ENCODE assay signal across 11 mouse cellular contexts in the genomic region with DNA sequence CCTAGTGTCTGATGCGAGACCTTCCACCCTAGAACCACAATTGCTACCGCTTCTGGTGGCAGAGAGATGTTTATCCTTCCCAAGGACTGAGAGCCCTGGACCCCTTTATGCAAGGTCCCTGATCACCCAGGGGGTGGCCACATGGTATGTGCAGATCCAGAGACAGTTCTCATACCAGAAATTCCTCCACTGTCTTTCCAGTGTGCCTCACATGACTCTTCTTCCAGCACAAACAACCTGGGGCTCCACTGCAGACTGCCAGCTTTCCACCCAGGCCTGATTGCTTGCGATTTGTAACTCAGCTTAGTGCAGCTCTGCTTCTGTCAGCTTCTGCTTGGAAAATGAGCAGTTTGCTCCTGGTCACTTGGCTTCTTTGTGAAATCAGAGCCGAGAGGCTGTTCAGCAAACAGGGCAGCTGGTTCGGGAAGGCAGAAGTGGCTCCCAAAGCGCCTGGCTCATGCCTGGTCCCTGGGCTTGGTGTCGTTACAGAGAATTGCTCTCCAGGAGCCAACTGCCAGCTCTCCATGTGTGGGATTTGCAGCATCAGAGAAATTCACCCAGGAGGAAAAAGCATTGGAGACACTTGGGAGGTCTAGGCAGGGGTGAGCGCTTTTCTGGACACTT.
A peak's percentile ranks its signal among the peaks of the same experiment; 100 is the strongest.
DNase-seq lines count a peak whose midpoint lies in the region; ATAC-seq and TF ChIP-seq lines count a peak whose summit lies in the region.
"Had no signal": no experiment of that assay in that cellular context is flagged by ENCODE, and none has a peak within 500 bp of the region (broad histone marks: within the 10 kb centered on the region; RNA-seq: fewer than 3 reads in every experiment).

No protein-coding gene starts in this region.

- H3K27me3 ChIP-seq in heart, embryonic 12.5 days (replicated peaks) = no peaks in the 10 kb centered on the region
- no peaks in the 10 kb centered on the region for H3K27me3 ChIP-seq in lung, embryonic 16.5 days (ENCODE audit: control insufficient read depth, insufficient read depth, low read depth, low read length)
- no peaks in the 10 kb centered on the region for H3K27me3 ChIP-seq in embryonic facial prominence, embryonic 11.5 days (ENCODE audit: control insufficient read depth, insufficient read depth, low read length)
- H3K27me3 ChIP-seq in cerebellum, adult 2 months (ENCODE audit: control insufficient read depth, insufficient read depth, low read length) = no peaks in the 10 kb centered on the region
- H3K27me3 ChIP-seq: neural tube, embryonic 13.5 days had no signal

- no peak for ATAC-seq in heart, embryonic 12.5 days (ENCODE audit: insufficient number of reproducible peaks, low FRiP score)
- ATAC-seq in lung, embryonic 16.5 days (ENCODE audit: low read depth) = peak; percentile 45
- ATAC-seq in embryonic facial prominence, embryonic 11.5 days (replicated peaks; ENCODE audit: insufficient number of reproducible peaks, low FRiP score, low TSS enrichment, low read depth) = no peak
- no peak for ATAC-seq in activated CD4-positive, CD25-positive, alpha-beta regulatory T cell, adult 4 months

- no peaks in the 10 kb centered on the region for H3K9me3 ChIP-seq in heart, embryonic 12.5 days (replicated peaks)
- no peaks in the 10 kb centered on the region for H3K9me3 ChIP-seq in lung, embryonic 16.5 days (ENCODE audit: control insufficient read depth, low read length)
- no peaks in the 10 kb centered on the region for H3K9me3 ChIP-seq in embryonic facial prominence, embryonic 11.5 days (replicated peaks; ENCODE audit: control insufficient read depth, low read length)
- H3K9me3 ChIP-seq: neural tube, embryonic 13.5 days had no signal

- H3K36me3 ChIP-seq in heart, embryonic 12.5 days = no peaks in the 10 kb centered on the region
- no peaks in the 10 kb centered on the region for H3K36me3 ChIP-seq in lung, embryonic 16.5 days (ENCODE audit: control insufficient read depth, insufficient read depth, low read length)
- no peaks in the 10 kb centered on the region for H3K36me3 ChIP-seq in embryonic facial prominence, embryonic 11.5 days (replicated peaks; ENCODE audit: control insufficient read depth, insufficient read depth, low read depth, low read length)
- H3K36me3 ChIP-seq: neural tube, embryonic 13.5 days had no signal

- TF ChIP-seq CTCF in cerebellum, adult 2 months (IDR thresholded peaks at IDR 0.05; ENCODE audit: borderline replicate concordance, insufficient read depth, low read depth, low read length) = no peak

- no peak overlapping the region for H3K9ac ChIP-seq in heart, embryonic 12.5 days
- H3K9ac ChIP-seq in lung, embryonic 16.5 days (ENCODE audit: low read length) = no peak overlapping the region
- H3K9ac ChIP-seq in embryonic facial prominence, embryonic 11.5 days (replicated peaks; ENCODE audit: low read length) = no peak overlapping the region; the same call in 1 of the 2 replicates
- H3K9ac ChIP-seq: neural tube, embryonic 13.5 days had no signal

- H3K4me2 ChIP-seq in heart, embryonic 12.5 days = peak overlapping the region; percentile 31
- H3K4me2 ChIP-seq in lung, embryonic 16.5 days (ENCODE audit: low read depth, low read length) = 0 out of 2 replicates have a peak overlapping the region, but pooled peaks have one; percentile 10
- H3K4me2 ChIP-seq in embryonic facial prominence, embryonic 11.5 days (ENCODE audit: low read depth, low read length) = no peak overlapping the region
- H3K4me2 ChIP-seq: neural tube, embryonic 13.5 days had no signal

- no peak for DNase-seq in heart, postnatal 4 days
- DNase-seq in lung, adult 18-20 months = no peak
- DNase-seq in embryonic facial prominence, embryonic 11.5 days (ENCODE audit: low spot score) = peak; percentile 20
- peak; percentile 33 for DNase-seq in mesoderm, embryonic 11.5 days (ENCODE audit: low read depth, low spot score)
- no peak for DNase-seq in cerebellum, adult 2 months
- DNase-seq: right cerebral cortex, postnatal 25 days had no signal

- no peak for TF ChIP-seq POLR2A in cerebellum, adult 2 months (IDR thresholded peaks at IDR 0.05; ENCODE audit: borderline replicate concordance, insufficient read depth, low read length)

- peaks cover 20% of the 10 kb centered on the region for H3K4me1 ChIP-seq in heart, embryonic 12.5 days (replicated peaks)
- peaks cover 10% of the 10 kb centered on the region for H3K4me1 ChIP-seq in lung, embryonic 16.5 days (replicated peaks; ENCODE audit: control insufficient read depth, insufficient read depth, low read length)
- no peaks in the 10 kb centered on the region for H3K4me1 ChIP-seq in embryonic facial prominence, embryonic 11.5 days (ENCODE audit: control insufficient read depth, insufficient read depth, low read length)
- no peaks in the 10 kb centered on the region for H3K4me1 ChIP-seq in cerebellum, adult 2 months (ENCODE audit: control insufficient read depth, insufficient read depth, low read length)
- H3K4me1 ChIP-seq: megakaryocyte, embryonic 14.5 days; neural tube, embryonic 13.5 days had no signal

- no peak overlapping the region for H3K4me3 ChIP-seq in heart, embryonic 12.5 days
- no peak overlapping the region for H3K4me3 ChIP-seq in lung, embryonic 16.5 days (ENCODE audit: low read length)
- H3K4me3 ChIP-seq in embryonic facial prominence, embryonic 11.5 days (ENCODE audit: low read depth, low read length) = no peak overlapping the region
- no peak overlapping the region for H3K4me3 ChIP-seq in cerebellum, adult 2 months (replicated peaks; ENCODE audit: insufficient read depth, low read depth, low read length)
- H3K4me3 ChIP-seq: megakaryocyte, embryonic 14.5 days; neural tube, embryonic 13.5 days had no signal

- 0 out of 2 replicates have a peak overlapping the region, but pooled peaks have one; percentile 6 for H3K27ac ChIP-seq in heart, embryonic 12.5 days (ENCODE audit: poor library complexity, severe bottlenecking)
- peak overlapping the region; percentile 55; the same call in 1 of the 2 replicates for H3K27ac ChIP-seq in lung, embryonic 16.5 days (ENCODE audit: low read length)
- H3K27ac ChIP-seq in embryonic facial prominence, embryonic 11.5 days (replicated peaks; ENCODE audit: low read depth, low read length) = no peak overlapping the region
- no peak overlapping the region for H3K27ac ChIP-seq in cerebellum, adult 2 months (ENCODE audit: insufficient read depth, low read length)
- H3K27ac ChIP-seq: neural tube, embryonic 13.5 days had no signal

- 51% methylated on average over 8 of the region's 8 CpGs for WGBS in heart, embryonic 12.5 days
- WGBS in lung, embryonic 16.5 days = 29% methylated on average over 8 of the region's 8 CpGs
- WGBS in embryonic facial prominence, embryonic 11.5 days = 54% methylated on average over 8 of the region's 8 CpGs
- WGBS in cerebellum, adult 2 months = 26% methylated on average over 8 of the region's 8 CpGs

Comparison
In these comparisons a context has a peak if more than half of its experiments do, and no peak if none do; other contexts are left out.
1. H3K27ac ChIP-seq: peak in heart, embryonic 12.5 days (single experiment) and lung, embryonic 16.5 days (single experiment); none in embryonic facial prominence, embryonic 11.5 days (single experiment) and cerebellum, adult 2 months (single experiment).
2. DNase-seq: peak in embryonic facial prominence, embryonic 11.5 days (single experiment) and mesoderm, embryonic 11.5 days (single experiment); none in heart, postnatal 4 days (single experiment), lung, adult 18-20 months (0 of 2) and cerebellum, adult 2 months (0 of 2).